Mouse (Mus musculus) right cerebral cortex, postnatal 4 days (tissue): ENCODE measurements around the gene Klrc3.
"Not testable (repeated sequence)": the region's sequence is repeated elsewhere in the genome, so short reads cannot be mapped to it uniquely, and the experiment has no call there.

Experiments
- DNase-seq: peaks from one replicate; pipeline ENCODE4 v3.0.0-alpha.2; 2022

The Klrc3 gene

DNA sequence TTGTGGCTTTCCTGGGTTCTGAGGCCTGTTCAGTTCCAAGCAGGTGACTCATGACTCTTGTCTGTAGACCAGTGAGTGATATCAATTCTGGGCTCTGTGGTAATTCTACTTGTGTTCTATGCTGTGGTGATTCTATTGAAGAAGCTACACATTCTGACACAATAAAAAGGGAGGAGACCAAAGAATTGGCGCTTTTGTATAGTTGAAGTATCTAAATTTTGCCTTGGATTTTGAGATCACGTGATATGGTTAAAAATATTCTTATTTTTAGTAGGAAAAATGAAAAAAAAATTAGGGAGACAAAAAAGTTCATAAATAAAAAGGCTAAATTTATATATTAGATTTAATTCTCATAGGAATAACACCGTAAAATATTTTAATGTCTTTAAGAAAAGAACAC, at the start of gene Klrc3:
Gene Klrc3, minus strand, starts transcription at position 101 of the 400 bp plus-strand sequence.
- not testable (repeated sequence) for DNase-seq

DNA sequence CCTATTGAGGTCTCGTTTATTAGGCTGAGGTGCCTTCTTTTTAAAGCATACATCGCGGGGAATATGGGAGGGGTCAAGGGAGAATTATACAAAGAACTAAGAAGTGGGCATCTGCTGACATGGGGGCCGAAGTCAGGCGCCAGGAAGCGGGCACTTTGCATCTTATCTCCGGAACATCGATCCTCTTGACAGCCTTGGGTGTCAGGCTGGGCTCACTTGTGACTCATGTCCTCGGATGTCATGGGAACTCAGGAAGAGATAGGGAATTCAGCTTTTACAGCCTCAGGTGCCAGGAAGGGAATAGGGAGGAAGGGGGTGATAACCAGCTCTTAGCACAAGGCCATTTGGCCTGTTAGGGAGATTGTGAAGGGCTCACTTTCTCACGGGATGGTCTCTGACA, 48.3 kb upstream of the Klrc3 start:
- not testable (repeated sequence) for DNase-seq

GRCm38 (mm10) chr6:129680379-129680778, 37.2 kb upstream of the Klrc3 start:
- no peak for DNase-seq

DNA sequence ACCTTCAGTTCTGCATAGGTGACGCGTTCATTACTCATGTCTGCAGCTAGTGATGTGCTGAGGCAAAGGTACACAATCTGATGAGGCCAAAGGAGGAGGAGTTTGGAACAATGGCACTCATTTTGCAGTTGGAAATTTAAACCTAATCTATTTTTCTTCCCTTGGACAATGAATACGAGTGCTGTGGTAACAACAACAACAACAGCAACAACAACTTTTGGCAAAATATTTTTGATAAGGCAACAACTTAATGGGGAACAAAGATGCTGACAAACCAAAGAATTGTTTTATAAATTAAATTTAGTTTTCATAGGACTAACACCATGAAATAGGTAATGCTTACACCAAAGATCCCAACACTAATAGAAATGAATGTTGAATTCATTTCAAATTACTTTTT, 35.7 kb upstream of the Klrc3 start, which contains the start of gene Klrc1:
Gene Klrc1, minus strand, starts transcription at position 101 of the 400 bp plus-strand sequence.
- no peak for DNase-seq

- not testable (repeated sequence) for DNase-seq
Observed at GRCm38 (mm10) chr6:129661301-129661700, 18.2 kb upstream of the Klrc3 start.

DNA sequence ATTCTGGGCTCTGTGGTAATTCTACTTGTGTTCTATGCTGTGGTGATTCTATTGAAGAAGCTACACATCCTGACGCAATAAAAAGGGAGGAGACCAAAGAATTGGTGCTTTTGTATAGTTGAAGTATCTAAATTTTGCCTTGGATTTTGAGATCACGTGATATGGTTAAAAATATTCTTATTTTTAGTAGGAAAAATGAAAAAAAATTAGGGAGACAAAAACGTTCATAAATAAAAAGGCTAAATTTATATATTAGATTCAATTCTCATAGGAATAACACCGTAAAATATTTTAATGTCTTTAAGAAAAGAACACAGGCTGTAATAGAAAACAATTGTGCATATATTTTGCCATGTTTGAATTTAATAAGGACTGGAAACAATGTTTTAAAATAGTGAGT, 17.5 kb upstream of the Klrc3 start, which contains the start of gene Klrc2:
Gene Klrc2, minus strand, starts transcription at position 101 of the 400 bp plus-strand sequence.
- not testable (repeated sequence) for DNase-seq

GRCm38 (mm10) chr6:129644054-129644453, 917 bp upstream of the Klrc3 start:
- DNase-seq: not testable (repeated sequence)

DNA sequence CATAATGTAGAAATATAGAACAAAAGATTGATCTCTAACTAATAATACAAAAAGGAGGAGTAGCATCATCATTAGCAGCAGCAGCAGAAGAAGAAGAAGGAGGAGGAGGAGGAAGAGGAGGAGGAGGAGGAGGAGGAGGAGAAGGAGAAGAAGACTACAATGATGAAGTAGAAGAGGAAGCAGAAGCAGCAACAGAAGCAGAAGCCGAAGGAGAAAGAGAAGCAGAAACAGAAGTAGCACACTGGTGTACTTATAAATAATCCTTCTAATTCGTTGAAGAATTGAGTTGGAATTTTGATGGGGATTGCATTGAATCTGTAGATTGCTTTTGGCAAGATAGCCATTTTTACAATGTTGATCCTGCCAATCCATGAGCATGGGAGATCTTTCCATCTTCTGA, 12.1 kb downstream of the Klrc3 start:
- DNase-seq: not testable (repeated sequence)

DNA sequence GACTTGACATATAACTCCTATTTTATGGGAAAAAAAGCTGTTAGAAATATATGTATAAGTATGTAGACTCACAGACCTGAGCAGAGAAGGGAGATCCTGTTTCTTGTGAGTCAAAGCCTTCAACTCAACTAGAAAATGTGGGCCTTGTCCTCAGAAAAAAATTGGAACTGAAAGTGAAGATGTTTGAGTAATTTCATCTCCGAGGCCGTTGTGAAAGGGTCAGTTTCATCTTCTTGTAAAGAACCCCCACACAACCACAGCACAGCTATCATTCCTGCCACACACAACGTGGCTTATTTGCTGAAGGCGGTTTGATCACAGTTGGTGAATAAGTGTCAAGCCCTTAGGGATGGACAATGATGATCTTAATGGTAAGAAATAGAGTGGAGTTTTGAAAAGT, 19.4 kb downstream of the Klrc3 start, which contains the start of gene Klrk1:
Gene Klrk1, minus strand, starts transcription at position 130 of the 400 bp plus-strand sequence.
- no peak for DNase-seq

DNA sequence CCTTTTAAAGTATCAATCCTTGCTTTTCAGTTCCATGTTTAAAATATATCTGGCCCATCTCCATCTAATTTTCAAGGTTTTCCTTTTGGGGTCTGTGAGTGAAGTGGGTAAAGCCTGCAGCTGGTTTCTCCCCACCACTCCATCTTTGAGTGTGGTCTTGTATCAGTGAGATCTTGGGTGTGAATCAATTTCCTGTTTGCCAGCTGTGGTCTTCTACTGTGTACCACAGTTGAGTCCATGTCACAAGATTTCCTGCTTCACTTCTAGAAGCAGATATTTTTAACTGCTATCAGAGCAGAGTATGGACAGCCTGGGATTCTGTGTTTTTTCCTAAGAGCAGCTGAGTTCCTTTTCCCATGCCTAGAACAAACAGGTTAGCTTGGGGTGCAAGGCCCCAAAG, 34.8 kb downstream of the Klrc3 start:
- DNase-seq: no peak

- no peak for DNase-seq
Observed at GRCm38 (mm10) chr6:129591508-129591907, 51.6 kb downstream of the Klrc3 start, which contains the start of gene Klrd1. Gene Klrd1 (plus strand): TSS chr6:129591782.
